Mouse (Mus musculus) MEL (cell line): ENCODE measurements around the gene Cyp2b10. TPM values are rescaled to one million over a fixed set of nuclear protein-coding genes. Genes with fewer than 3 reads are reported as not detected.

Experiments used
- DNase-seq: peaks from one replicate; pipeline ENCODE4 v3.0.0; 2011; ENCODE audit warnings: low read depth, low spot score
- H3K27ac ChIP-seq: 2 replicates; pipeline ENCODE4 v1.5.1; 2012; ENCODE audit warnings: low read depth, mild to moderate bottlenecking, control low read depth, low read length, moderate library complexity; ENCODE audit not compliant: control insufficient read depth
- H3K27me3 ChIP-seq, 2 experiments: fragments of 150-350 bp in 1 of 2; sonication (generic) in 1 of 2; 2 replicates each; pipeline ENCODE4 v1.6.1; 2012; ENCODE audit warnings: low read length in 2 of 2, mild to moderate bottlenecking in 2 of 2, improper control_type of control experiment in 1 of 2, moderate library complexity in 1 of 2; ENCODE audit not compliant: insufficient read depth in 2 of 2, control insufficient read depth in 1 of 2
- H3K36me3 ChIP-seq, 2 experiments: 2 replicates each; pipeline ENCODE4 v1.6.1; 2012 to 2014; ENCODE audit warnings: low read length in 2 of 2, improper control_type of control experiment in 1 of 2, inconsistent platforms in 1 of 2, mild to moderate bottlenecking in 1 of 2; ENCODE audit not compliant: insufficient read depth in 2 of 2, control insufficient read depth in 1 of 2
- H3K4me1 ChIP-seq, 2 experiments: fragments of 150-350 bp in 1 of 2; sonication (generic) in 1 of 2; 2 replicates each; pipeline ENCODE4 v1.6.1; 2012; ENCODE audit warnings: low read length in 2 of 2, improper control_type of control experiment in 1 of 2, mild to moderate bottlenecking in 1 of 2; ENCODE audit not compliant: insufficient read depth in 2 of 2, control insufficient read depth in 1 of 2
- H3K4me3 ChIP-seq, 2 experiments: fragments of 150-350 bp in 1 of 2; sonication (generic) in 1 of 2; 2 replicates each; pipeline ENCODE4 v1.5.1; 2012; ENCODE audit warnings: low read depth in 2 of 2, low read length in 2 of 2, mild to moderate bottlenecking in 2 of 2, moderate library complexity in 2 of 2, control low read depth in 1 of 2, improper control_type of control experiment in 1 of 2; ENCODE audit not compliant: control insufficient read depth in 1 of 2, insufficient read depth in 1 of 2
- H3K79me2 ChIP-seq: 2 replicates; pipeline ENCODE4 v1.6.1; 2012; ENCODE audit warnings: mild to moderate bottlenecking, low read length, moderate library complexity; ENCODE audit not compliant: control insufficient read depth, poor library complexity, insufficient read depth
- H3K9ac ChIP-seq: 2 replicates; pipeline ENCODE4 v1.6.1; 2012; ENCODE audit warnings: low read depth, mild to moderate bottlenecking, control low read depth, low read length, moderate library complexity; ENCODE audit not compliant: control insufficient read depth, poor library complexity, severe bottlenecking
- H3K9me3 ChIP-seq: fragments of 150-350 bp; sonication (generic); replicated peaks from 2 replicates; pipeline ENCODE4 v1.6.1; 2012; ENCODE audit warnings: mild to moderate bottlenecking, low read length, improper control_type of control experiment, moderate library complexity; ENCODE audit not compliant: insufficient read depth
- CHD2 ChIP-seq: IDR thresholded peaks from 2 replicates; pipeline ENCODE4 v1.6.1; 2011; ENCODE audit warnings: low read length, improper control_type of control experiment
- CTCF ChIP-seq, 3 experiments: IDR thresholded peaks in 2 of 3; conservative IDR thresholded peaks in 1 of 3; 2 replicates each; pipeline ENCODE4 v1.5.1; 2011 to 2012; ENCODE audit warnings: low read length in 3 of 3, low read depth in 2 of 3, mild to moderate bottlenecking in 2 of 3, improper control_type of control experiment in 1 of 3, inconsistent platforms in 1 of 3, mixed read lengths in 1 of 3, moderate library complexity in 1 of 3; ENCODE audit not compliant: control insufficient read depth in 1 of 3, insufficient read depth in 1 of 3, poor library complexity in 1 of 3, severe bottlenecking in 1 of 3
- ELF1 ChIP-seq: IDR thresholded peaks from 2 replicates; pipeline ENCODE4 v1.6.1; 2014; ENCODE audit warnings: low read depth, mild to moderate bottlenecking, inconsistent platforms, low read length, improper control_type of control experiment, moderate library complexity
- ETS1 ChIP-seq: IDR thresholded peaks from 2 replicates; pipeline ENCODE4 v1.6.1; 2012; ENCODE audit warnings: low read depth, mild to moderate bottlenecking, inconsistent platforms, low read length, improper control_type of control experiment, moderate library complexity
- GATA1 ChIP-seq: IDR thresholded peaks from 2 replicates; pipeline ENCODE4 v1.6.1; 2011; ENCODE audit warnings: low read depth, low read length, improper control_type of control experiment
- HCFC1 ChIP-seq: IDR thresholded peaks from 2 replicates; pipeline ENCODE4 v1.6.1; 2012; ENCODE audit warnings: low read depth, mild to moderate bottlenecking, inconsistent platforms, low read length, improper control_type of control experiment, moderate library complexity
- MAX ChIP-seq: IDR thresholded peaks from 2 replicates; pipeline ENCODE4 v1.6.1; 2011; ENCODE audit warnings: low read length, improper control_type of control experiment
- MXI1 ChIP-seq: IDR thresholded peaks from 2 replicates; pipeline ENCODE4 v1.6.1; 2011; ENCODE audit warnings: mild to moderate bottlenecking, low read depth, low read length, improper control_type of control experiment
- RAD21 ChIP-seq: IDR thresholded peaks from 2 replicates; pipeline ENCODE4 v1.6.1; 2011; ENCODE audit warnings: mild to moderate bottlenecking, low read depth, low read length, improper control_type of control experiment
- RCOR1 ChIP-seq: IDR thresholded peaks from 2 replicates; pipeline ENCODE4 v1.6.1; 2012; ENCODE audit warnings: low read depth, mild to moderate bottlenecking, inconsistent platforms, low read length, improper control_type of control experiment
- SMC3 ChIP-seq: IDR thresholded peaks from 2 replicates; pipeline ENCODE4 v1.6.1; 2011; ENCODE audit warnings: low read depth, low read length, improper control_type of control experiment
- UBTF ChIP-seq: IDR thresholded peaks from 2 replicates; pipeline ENCODE4 v1.6.1; 2012; ENCODE audit warnings: low read depth, mild to moderate bottlenecking, inconsistent platforms, low read length, improper control_type of control experiment, moderate library complexity, borderline replicate concordance; ENCODE audit not compliant: insufficient read depth
- ZC3H11A ChIP-seq: IDR thresholded peaks from 2 replicates; pipeline ENCODE4 v1.6.1; 2012; ENCODE audit warnings: low read depth, mild to moderate bottlenecking, inconsistent platforms, low read length, improper control_type of control experiment
- ZKSCAN1 ChIP-seq: IDR thresholded peaks from 2 replicates; pipeline ENCODE4 v1.6.1; 2012; ENCODE audit warnings: low read depth, mild to moderate bottlenecking, inconsistent platforms, low read length, improper control_type of control experiment, moderate library complexity
- ZMIZ1 ChIP-seq: IDR thresholded peaks from 2 replicates; pipeline ENCODE4 v1.6.1; 2012; ENCODE audit warnings: low read depth, mild to moderate bottlenecking, inconsistent platforms, low read length, improper control_type of control experiment, moderate library complexity
- ZNF384 ChIP-seq: IDR thresholded peaks from 2 replicates; pipeline ENCODE4 v1.6.1; 2012; ENCODE audit warnings: low read depth, mild to moderate bottlenecking, inconsistent platforms, low read length, improper control_type of control experiment
- polyA plus RNA-seq, 2 experiments: library from polyadenylated mRNA; stranded (reverse) in 1 of 2; unstranded in 1 of 2; fragments of >175 nt in 1 of 2; fragments of >200 nt in 1 of 2; gene quantifications; 2 replicates each; pipeline versions ENCODE4 v1.2.1 to v1.2.4; 2012; ENCODE audit warnings: low replicate concordance in 2 of 2, low read depth in 1 of 2; ENCODE audit not compliant: insufficient read length in 2 of 2, insufficient read depth in 1 of 2, missing spikeins in 1 of 2
- total RNA-seq: library from RNA; depleted of rRNA; stranded (reverse); fragments of 300-350 nt; gene quantifications from 2 replicates; pipeline ENCODE4 v1.2.3, GENCODE M21; 2012

Cyp2b10 gene
- total and polyA plus RNA-seq, 3 experiments: not detected

- Histone ChIP-seq H3K27ac (no peak overlapping the region), H3K4me1 (no peaks in the 10 kb centered on the region), H3K4me3 (no peak overlapping the region), H3K9me3 (no peaks in the 10 kb centered on the region), H3K36me3 (no peaks in the 10 kb centered on the region), H3K79me2 (no peaks in the 10 kb centered on the region), H3K9ac (no peak overlapping the region), H3K27me3 (no peaks in the 10 kb centered on the region)
- no peak for TF ChIP-seq ETS1
- TF ChIP-seq MXI1: no peak
- TF ChIP-seq ELF1: no peak
- no peak for TF ChIP-seq CHD2
- TF ChIP-seq MAX: no peak
- TF ChIP-seq UBTF: no peak
- TF ChIP-seq RCOR1: no peak
- no peak for TF ChIP-seq SMC3
- TF ChIP-seq ZNF384: no peak
- TF ChIP-seq ZMIZ1: no peak
- no peak for TF ChIP-seq ZKSCAN1
- DNase-seq: no peak
These were observed 49.0 kb upstream of the Cyp2b10 start for GRCm38 (mm10) chr7:25848444-25848812.

GRCm38 (mm10) chr7:25855082-25855481 lies 42.3 kb upstream of the Cyp2b10 start:
- H3K4me3 ChIP-seq: no peak overlapping the region
- TF ChIP-seq ZC3H11A: 0 out of 2 replicates have a peak, but pooled peaks have one; percentile 18
- TF ChIP-seq GATA1: no peak
- TF ChIP-seq RAD21: peak; percentile 42
- TF ChIP-seq HCFC1: no peak
- peak; percentile 52 to 66 (median 56) for TF ChIP-seq CTCF (IDR thresholded peaks at IDR 0.05 in 2 of 3, conservative IDR thresholded peaks at IDR 0.05 in 1 of 3; ENCODE audit: control insufficient read depth in 1 of 3, insufficient read depth in 1 of 3, low read depth in 2 of 3, low read length in 3 of 3, poor library complexity in 1 of 3, severe bottlenecking in 1 of 3)
- peak; percentile 50 for TF ChIP-seq SMC3
- TF ChIP-seq, all 39 proteins: peak for 4
- Histone ChIP-seq H3K4me1 (no peaks in the 10 kb centered on the region), H3K36me3 (no peaks in the 10 kb centered on the region), H3K27ac (no peak overlapping the region), H3K79me2 (no peaks in the 10 kb centered on the region), H3K9me3 (no peaks in the 10 kb centered on the region), H3K9ac (no peak overlapping the region), H3K27me3 (no peaks in the 10 kb centered on the region)
- peak; percentile 31 for DNase-seq
